Mouse (Mus musculus) testis, adult 2 months (tissue): ENCODE measurements at regions not wholly inside any gene's neighbourhood (a gene's known extent, or its start where the extent isn't known, plus 50 kb on each side); places are given as distances from the start of the nearest gene placed in this dataset.

Source experiments
- CTCF ChIP-seq: fragments of 200-500 bp; IDR thresholded peaks from 2 replicates; pipeline ENCODE4 v1.5.1; 2012; ENCODE audit warnings: low read depth, mild to moderate bottlenecking, inconsistent platforms, low read length, moderate library complexity; ENCODE audit not compliant: control insufficient read depth, insufficient read depth, insufficient replicate concordance
- POLR2A ChIP-seq: fragments of 200-500 bp; IDR thresholded peaks from 2 replicates; pipeline ENCODE4 v1.6.1; 2012; ENCODE audit warnings: low read depth, mild to moderate bottlenecking, inconsistent platforms, low read length, moderate library complexity; ENCODE audit not compliant: control insufficient read depth

DNA sequence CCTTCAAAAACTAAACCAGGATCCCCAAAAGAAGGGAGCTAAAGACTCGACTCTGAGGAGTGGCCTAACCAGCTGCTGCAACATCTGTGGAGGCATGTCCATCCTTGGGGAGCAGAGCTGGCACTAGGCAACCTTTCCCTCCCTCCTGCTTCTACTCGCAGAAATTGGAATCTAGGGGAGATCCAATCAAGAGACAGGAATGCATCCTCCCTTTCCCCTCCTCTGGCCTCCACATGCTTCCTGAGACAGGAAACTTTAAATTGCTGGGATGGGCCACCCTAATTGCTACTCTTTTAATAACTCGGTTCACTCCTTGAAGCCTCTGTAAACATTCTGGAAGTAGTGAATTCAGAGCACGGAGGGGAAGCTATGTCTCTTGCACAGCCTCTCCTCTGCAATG lies 117.9 kb downstream of the Trib2 start:
- no peak for TF ChIP-seq CTCF
- no peak for TF ChIP-seq POLR2A
